Mouse (Mus musculus) embryonic facial prominence, embryonic 15.5 days (tissue): Measurements from ENCODE around the gene Kcna7. TPM values are rescaled to one million over a fixed set of nuclear protein-coding genes. Genes with fewer than 3 reads are reported as not detected.

Experiments
- ATAC-seq: fragments of 200-750 bp; cut with Nextera tagmentation; 2 replicates; pipeline ENCODE4 v1.8.0; 2017; ENCODE audit warnings: low read depth, moderate TSS enrichment; ENCODE audit not compliant: insufficient number of reproducible peaks, low FRiP score, low TSS enrichment
- H3K27ac ChIP-seq: fragments of 300-500 bp; sonication (generic); replicated peaks from 2 replicates; pipeline ENCODE4 v1.5.1; 2015; ENCODE audit warnings: mild to moderate bottlenecking, inconsistent platforms
- H3K27me3 ChIP-seq: fragments of 300-500 bp; sonication (generic); 2 replicates; pipeline ENCODE4 v1.6.1; 2015; ENCODE audit warnings: inconsistent platforms
- H3K36me3 ChIP-seq: fragments of 300-500 bp; sonication (generic); 2 replicates; pipeline ENCODE4 v1.6.1; 2015; ENCODE audit warnings: mild to moderate bottlenecking, inconsistent platforms
- H3K4me1 ChIP-seq: fragments of 300-500 bp; sonication (generic); 2 replicates; pipeline ENCODE4 v1.6.1; 2015; ENCODE audit warnings: inconsistent platforms
- H3K4me2 ChIP-seq: fragments of 300-500 bp; sonication (generic); replicated peaks from 2 replicates; pipeline ENCODE4 v1.6.1; 2015; ENCODE audit warnings: mild to moderate bottlenecking, inconsistent platforms
- H3K4me3 ChIP-seq: fragments of 300-500 bp; sonication (generic); replicated peaks from 2 replicates; pipeline ENCODE4 v1.5.1; 2015; ENCODE audit warnings: mild to moderate bottlenecking, inconsistent platforms
- H3K9ac ChIP-seq: fragments of 300-500 bp; sonication (generic); 2 replicates; pipeline ENCODE4 v1.6.1; 2015; ENCODE audit warnings: inconsistent platforms
- H3K9me3 ChIP-seq: fragments of 300-500 bp; sonication (generic); replicated peaks from 2 replicates; pipeline ENCODE4 v1.6.1; 2016; ENCODE audit warnings: inconsistent platforms
- WGBS: fragments of 180-500 bp; shearing (Covaris S2); methylation state at CpG from one replicate; pipeline ENCODE4 v1.1.7; 2015; 5-methylcytosine and 5-hydroxymethylcytosine counted together
- polyA plus RNA-seq: library from polyadenylated mRNA; unstranded; fragments of >200 nt; fragmentation: Nextera tagmentation; extraction: Ambion mirVana; gene quantifications from 2 replicates; pipeline ENCODE4 v1.2.1, GENCODE M21; 2015

The Kcna7 gene
- polyA plus RNA-seq, 1 experiment from 2014 or later, result 0.36 TPM

DNA sequence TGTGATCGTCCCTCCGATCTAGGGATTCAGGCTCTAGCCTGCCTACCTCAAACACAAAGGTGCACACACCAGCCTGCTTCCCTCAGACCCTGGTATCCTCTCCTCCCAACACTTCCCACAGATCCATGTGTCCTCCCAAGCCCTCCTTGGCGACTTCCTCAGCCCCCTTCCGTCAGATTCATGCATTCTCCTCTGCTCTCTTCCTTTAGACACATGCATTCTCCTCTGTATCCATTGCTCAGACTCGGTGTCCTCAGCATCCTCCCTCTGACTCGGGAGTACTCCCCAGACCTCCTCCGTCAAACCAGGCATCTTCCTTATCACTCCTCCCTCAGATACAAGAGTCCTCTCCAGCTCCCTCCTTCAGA, 28.4 kb downstream of the Kcna7 start:
- H3K27ac ChIP-seq, result peak overlapping the region; percentile 89
- H3K9me3 ChIP-seq, result no peaks in the 10 kb centered on the region
- under 1% methylated on average over 7 of the region's 7 CpGs for WGBS

DNA sequence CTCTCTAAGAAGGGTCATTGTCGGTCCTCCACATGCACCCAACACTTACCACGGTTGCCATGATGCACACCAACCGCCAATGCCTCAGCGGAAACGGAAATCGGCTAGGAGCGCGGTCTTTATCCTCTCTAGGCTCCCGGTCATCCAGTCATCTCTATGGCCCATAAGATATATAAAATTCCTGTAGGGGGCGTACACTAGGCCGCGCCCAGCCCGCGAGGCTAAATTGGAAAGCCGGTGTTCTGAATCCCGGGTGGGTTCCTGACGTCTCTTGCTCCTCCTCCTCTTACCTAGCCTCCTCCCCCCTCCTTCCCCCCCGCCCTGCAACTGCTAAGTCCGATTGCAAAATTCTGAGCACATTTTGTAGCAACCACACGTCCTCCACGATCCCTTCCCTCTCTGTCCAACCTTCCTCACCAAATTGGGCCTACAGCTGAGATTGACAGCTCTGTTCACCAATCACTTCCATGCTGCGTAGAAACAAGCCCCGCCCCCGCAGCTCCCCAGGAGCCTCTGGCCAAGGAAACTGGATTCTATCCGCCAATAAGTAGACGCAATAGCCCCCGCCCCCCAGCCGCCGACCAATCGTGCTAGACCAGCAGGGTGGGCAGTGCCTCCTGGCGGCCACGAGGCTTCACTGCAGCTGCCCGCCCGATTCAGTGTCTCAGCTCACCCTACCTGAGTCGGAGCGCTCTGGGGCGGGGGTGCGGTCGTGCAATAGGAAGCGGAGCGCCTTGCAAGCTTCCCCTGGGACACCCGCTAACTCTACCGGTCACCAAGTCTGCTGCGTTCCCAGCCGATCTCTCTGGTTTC, 29.0 kb downstream of the Kcna7 start, which contains the start of gene Gys1:
TSS of gene Gys1 (plus strand) at position 642 of the 813 bp plus-strand sequence.
- Histone ChIP-seq H3K9ac (peak within 1 kb of the TSS; percentile 91), H3K27me3 (no peaks in the 10 kb centered on the region), H3K4me3 (peak within 1 kb of the TSS; percentile 83), H3K4me2 (peak within 1 kb of the TSS; percentile 94), H3K36me3 (peaks cover 27% of the 10 kb centered on the region), H3K9me3 (no peaks in the 10 kb centered on the region), H3K4me1 (peaks cover 52% of the 10 kb centered on the region), H3K27ac (peak within 1 kb of the TSS; percentile 89)
- ATAC-seq, result peak; percentile 95
- 0% methylated on average over 45 of the region's 45 CpGs for WGBS

More for the DNA sequence above, 28.4 kb downstream of the Kcna7 start:
- H3K27me3 ChIP-seq, result no peaks in the 10 kb centered on the region
- no peak for ATAC-seq
- H3K4me1 ChIP-seq, result peaks cover 52% of the 10 kb centered on the region
- H3K36me3 ChIP-seq, result peaks cover 30% of the 10 kb centered on the region
- peak overlapping the region; percentile 91 for H3K9ac ChIP-seq
- H3K4me3 ChIP-seq, result peak overlapping the region; percentile 83
- peak overlapping the region; percentile 94 for H3K4me2 ChIP-seq

DNA sequence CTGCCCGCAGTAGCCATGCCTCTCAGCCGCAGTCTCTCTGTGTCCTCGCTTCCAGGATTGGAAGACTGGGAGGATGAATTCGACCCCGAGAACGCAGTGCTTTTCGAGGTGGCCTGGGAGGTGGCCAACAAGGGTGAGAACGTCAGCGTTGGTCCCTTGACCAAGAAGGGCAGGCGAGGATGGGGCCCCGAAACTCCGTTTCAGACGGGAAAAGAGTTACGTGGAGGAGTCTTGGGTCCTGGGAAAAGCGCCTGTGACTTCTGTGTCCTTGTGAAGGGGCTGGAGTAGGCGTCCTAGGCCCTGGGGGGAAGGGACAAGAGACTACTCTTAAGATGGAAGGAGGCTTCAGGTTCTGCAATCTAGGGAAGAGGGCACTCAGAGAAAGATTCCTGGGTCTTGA, 29.6 kb downstream of the Kcna7 start:
- Histone ChIP-seq H3K27me3 (no peaks in the 10 kb centered on the region), H3K27ac (peak overlapping the region; percentile 89), H3K4me3 (peak overlapping the region; percentile 83), H3K4me1 (peaks cover 50% of the 10 kb centered on the region), H3K4me2 (peak overlapping the region; percentile 94), H3K9ac (peak overlapping the region; percentile 72), H3K36me3 (peaks cover 28% of the 10 kb centered on the region), H3K9me3 (no peaks in the 10 kb centered on the region)
- 2% methylated on average over 16 of the region's 16 CpGs for WGBS
- ATAC-seq, result peak; percentile 1; the same call in 1 of the 2 replicates

DNA sequence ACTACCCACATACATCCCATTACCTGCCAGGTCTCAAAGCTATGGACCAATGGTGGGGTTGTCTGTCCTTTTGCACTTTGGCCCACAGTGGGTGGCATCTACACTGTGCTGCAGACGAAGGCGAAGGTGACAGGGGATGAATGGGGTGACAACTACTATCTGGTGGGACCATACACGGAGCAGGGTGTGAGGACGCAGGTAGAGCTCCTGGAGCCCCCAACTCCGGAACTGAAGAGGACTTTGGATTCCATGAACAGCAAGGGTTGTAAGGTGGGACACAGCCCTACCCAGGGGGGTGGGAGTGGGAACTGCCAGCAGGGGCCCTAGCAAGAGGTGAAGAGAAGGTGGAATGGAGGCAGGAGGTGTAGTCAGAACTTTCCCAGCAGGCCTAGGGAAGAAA, 31.0 kb downstream of the Kcna7 start:
- H3K9ac ChIP-seq, result no peak overlapping the region
- no peak overlapping the region for H3K4me3 ChIP-seq
- 0 out of 2 replicates have a peak overlapping the region, but pooled peaks have one; percentile 13 for H3K27ac ChIP-seq
- no peaks in the 10 kb centered on the region for H3K9me3 ChIP-seq
- ATAC-seq, result no peak
- H3K4me2 ChIP-seq, result no peak overlapping the region
- H3K4me1 ChIP-seq, result peaks cover 49% of the 10 kb centered on the region
- peaks cover 31% of the 10 kb centered on the region for H3K36me3 ChIP-seq
- WGBS, result 96% methylated on average over 5 of the region's 5 CpGs
- H3K27me3 ChIP-seq, result no peaks in the 10 kb centered on the region

DNA sequence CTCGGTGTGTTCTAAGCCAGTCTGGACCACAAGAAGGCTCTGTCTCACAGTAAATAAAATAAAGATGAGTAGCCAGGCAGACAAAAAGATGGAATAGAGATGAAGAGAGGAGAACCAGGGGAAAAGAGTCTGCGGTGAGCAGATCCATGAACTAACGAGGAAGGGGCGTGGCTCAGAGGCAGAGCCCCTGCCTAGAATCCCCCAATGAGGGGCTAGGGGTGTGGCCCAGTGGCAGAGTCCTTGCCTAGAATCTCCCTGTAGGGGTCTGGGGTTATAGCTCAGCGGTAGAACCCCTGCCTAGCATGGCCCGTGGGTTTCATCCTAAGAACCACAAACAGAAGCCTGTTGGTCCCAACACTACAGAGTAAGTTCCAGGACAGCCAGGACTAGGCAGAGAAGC, 31.6 kb downstream of the Kcna7 start:
- Histone ChIP-seq H3K4me1 (peaks cover 49% of the 10 kb centered on the region), H3K36me3 (peaks cover 30% of the 10 kb centered on the region), H3K9ac (no peak overlapping the region), H3K27me3 (no peaks in the 10 kb centered on the region), H3K27ac (no peak overlapping the region), H3K4me2 (peak overlapping the region; percentile 31), H3K4me3 (no peak overlapping the region), H3K9me3 (no peaks in the 10 kb centered on the region)
- 27% methylated on average over 6 of the region's 6 CpGs for WGBS
- no peak for ATAC-seq

DNA sequence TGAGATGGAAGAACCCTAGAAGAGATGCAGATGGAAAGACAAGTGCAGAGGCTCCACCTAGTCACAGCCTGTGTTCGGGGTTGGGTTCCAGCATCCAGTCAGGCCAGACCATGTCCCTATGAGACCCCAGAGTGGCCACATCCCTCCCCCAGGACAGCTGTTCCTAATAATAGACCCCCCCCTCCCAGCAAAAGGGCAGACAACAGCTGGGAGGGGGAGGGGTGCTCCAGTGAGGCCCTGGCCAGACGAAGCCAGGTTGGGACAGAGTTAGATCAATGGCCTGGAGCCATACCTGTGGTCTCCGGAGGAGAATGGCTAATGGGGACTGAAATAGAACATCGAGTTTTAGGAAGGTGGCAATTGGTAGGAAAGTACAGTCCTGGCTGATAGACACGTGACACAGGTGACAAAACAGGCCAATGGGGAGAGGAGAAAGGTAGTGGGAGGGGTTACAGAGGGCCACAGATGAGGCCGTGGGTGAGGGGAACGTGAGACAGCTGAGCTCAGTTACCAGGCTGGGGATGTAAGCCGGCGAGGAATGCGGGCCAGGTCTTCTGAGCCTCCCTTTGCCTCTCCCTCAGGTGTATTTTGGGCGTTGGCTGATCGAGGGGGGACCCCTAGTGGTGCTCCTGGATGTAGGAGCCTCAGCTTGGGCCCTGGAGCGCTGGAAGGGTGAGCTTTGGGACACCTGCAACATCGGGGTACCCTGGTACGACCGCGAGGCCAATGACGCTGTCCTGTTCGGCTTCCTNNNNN, 32.2 kb downstream of the Kcna7 start, which contains the start of gene Ruvbl2:
TSS of gene Ruvbl2 (minus strand) at position 576 of the 756 bp plus-strand sequence.
- Histone ChIP-seq H3K4me3 (0 out of 2 replicates have a peak within 1 kb of the TSS, but pooled peaks have one; percentile 2), H3K27me3 (no peaks in the 10 kb centered on the region), H3K9ac (no peak within 1 kb of the TSS), H3K9me3 (no peaks in the 10 kb centered on the region), H3K4me2 (peak within 1 kb of the TSS; percentile 31), H3K36me3 (peaks cover 31% of the 10 kb centered on the region), H3K27ac (no peak within 1 kb of the TSS; the same call in 1 of the 2 replicates), H3K4me1 (peaks cover 47% of the 10 kb centered on the region)
- 15% methylated on average over 19 of the region's 19 CpGs for WGBS
- no peak for ATAC-seq

DNA sequence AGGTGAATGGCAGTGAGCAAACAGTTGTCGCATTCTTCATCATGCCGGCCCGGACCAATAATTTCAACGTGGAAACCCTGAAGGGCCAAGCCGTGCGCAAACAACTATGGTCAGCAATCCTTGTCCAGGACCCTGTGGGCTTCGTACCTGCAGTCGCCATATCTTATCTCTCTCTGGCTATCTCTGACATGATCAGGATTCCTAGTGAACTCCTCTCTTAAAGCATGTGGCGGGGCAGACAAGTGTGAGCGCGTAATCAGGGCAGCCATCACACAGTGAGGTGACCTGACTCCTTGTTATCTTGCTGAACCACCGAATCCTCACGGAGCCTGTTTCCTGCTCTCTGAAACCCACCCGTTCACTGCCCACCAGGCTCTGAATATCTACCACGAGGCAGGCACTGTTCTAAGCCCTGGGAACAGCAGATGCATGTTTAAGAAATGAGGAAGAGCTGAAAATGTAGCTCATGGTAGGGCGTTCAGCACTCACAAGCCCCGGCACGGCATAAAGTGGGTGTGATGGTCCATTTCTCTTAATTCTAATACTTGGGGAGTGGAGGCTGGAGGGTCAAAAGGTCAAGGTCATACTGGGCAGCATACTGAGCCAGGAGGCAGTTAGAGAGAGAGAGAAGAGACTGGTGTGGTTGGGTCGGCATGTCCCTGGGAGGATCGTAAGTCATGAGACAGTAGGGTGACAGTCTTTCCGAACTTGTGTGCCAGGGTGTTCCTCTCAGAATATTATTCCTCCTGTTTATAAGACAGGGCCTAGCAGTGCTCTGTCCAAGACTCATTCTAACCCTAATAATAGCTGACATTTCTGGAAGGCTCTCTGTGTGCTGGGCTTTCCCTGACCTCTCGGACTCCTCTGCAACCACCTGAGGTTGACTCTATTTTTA, 38.3 kb downstream of the Kcna7 start:
- Histone ChIP-seq H3K27me3 (no peaks in the 10 kb centered on the region), H3K4me1 (no peaks in the 10 kb centered on the region), H3K9ac (no peak overlapping the region), H3K27ac (no peak overlapping the region), H3K4me2 (no peak overlapping the region), H3K9me3 (no peaks in the 10 kb centered on the region), H3K36me3 (peaks cover 73% of the 10 kb centered on the region), H3K4me3 (no peak overlapping the region)
- WGBS, result 85% methylated on average over 22 of the region's 22 CpGs
- no peak for ATAC-seq

DNA sequence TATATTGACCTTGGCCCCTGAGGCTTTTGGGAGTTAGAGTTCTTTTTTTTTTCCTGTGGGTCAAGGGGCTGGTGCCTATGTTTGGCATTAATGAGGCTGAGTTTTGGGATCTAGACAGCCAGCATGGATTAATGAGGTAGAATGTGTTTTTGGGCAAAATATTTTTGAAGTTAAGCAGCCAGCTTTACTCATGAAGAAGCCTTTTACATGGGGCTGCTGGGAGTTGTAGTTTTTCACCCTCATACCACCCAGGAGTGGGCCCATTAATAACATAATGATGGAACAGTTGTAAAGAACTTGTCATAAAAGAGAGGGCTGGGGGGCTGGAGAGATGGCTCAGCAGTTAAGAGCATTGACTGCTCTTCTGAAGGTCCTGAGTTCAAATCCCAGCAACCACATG, 41.1 kb downstream of the Kcna7 start:
- H3K36me3 ChIP-seq, result peaks cover 61% of the 10 kb centered on the region

DNA sequence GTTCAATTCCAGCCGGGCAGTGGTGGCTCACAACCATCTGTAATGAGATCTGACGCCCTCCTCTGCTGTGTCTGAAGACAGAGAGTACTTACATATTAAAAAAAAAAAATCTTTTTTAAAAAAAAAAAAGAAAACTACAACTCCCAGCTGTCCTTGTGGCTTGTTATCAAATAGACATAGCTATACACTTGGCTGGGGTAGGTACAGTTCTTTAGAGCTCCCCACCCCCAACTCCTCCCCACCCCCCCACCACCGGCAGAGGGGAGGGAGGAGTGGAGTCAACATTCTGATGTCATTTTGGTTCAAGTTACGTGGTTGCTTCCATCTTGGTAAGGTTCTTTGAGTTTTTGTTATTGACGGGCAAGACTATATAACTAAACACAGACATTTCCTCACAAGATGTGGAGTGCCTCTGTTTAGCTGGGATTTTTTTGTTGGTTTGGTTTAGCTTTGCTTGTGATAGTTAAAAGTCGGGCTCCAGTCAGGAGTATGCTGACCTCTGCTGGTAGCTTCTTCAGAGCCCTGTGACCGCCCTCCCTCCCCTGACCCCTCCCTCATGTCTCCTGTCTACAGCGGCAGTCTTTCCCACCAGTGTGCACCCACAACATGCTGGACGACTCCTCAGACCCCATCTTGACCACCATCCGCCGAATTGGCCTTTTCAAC, 42.0 kb downstream of the Kcna7 start:
- H3K36me3 ChIP-seq, result peaks cover 63% of the 10 kb centered on the region
- no peak for ATAC-seq
- no peaks in the 10 kb centered on the region for H3K27me3 ChIP-seq
- no peak overlapping the region for H3K27ac ChIP-seq
- H3K4me2 ChIP-seq, result no peak overlapping the region
- 33% methylated on average over 11 of the region's 11 CpGs for WGBS
- no peaks in the 10 kb centered on the region for H3K9me3 ChIP-seq
- no peaks in the 10 kb centered on the region for H3K4me1 ChIP-seq
- no peak overlapping the region for H3K9ac ChIP-seq
- H3K4me3 ChIP-seq, result no peak overlapping the region

More for the DNA sequence above, 41.1 kb downstream of the Kcna7 start:
- Histone ChIP-seq H3K4me1 (no peaks in the 10 kb centered on the region), H3K9me3 (no peaks in the 10 kb centered on the region), H3K4me3 (no peak overlapping the region), H3K27me3 (no peaks in the 10 kb centered on the region), H3K27ac (no peak overlapping the region), H3K9ac (no peak overlapping the region), H3K4me2 (no peak overlapping the region)
- ATAC-seq, result no peak

DNA sequence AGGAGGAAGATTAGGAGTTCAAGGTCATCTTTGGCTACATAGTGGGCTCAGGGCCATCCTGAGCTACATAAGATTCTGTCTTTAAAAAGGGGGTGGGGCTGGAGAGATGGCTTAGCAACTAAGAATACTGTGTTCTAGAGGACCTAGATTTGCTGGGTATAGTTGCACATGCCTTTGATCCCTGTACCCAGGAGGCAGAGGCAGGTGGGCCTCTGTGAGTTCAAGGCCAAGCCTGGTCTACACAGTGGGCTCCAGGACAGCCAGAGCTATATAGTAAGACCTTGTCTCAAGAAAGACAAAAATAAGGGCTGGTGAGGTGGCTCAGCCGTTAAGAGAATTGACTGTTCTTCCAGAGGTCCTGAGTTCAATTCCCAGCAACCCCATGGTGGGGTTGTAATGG, 44.5 kb downstream of the Kcna7 start:
- Histone ChIP-seq H3K9me3 (no peaks in the 10 kb centered on the region), H3K36me3 (peaks cover 57% of the 10 kb centered on the region), H3K27me3 (no peaks in the 10 kb centered on the region), H3K4me2 (no peak overlapping the region), H3K27ac (no peak overlapping the region), H3K4me3 (no peak overlapping the region), H3K9ac (no peak overlapping the region), H3K4me1 (no peaks in the 10 kb centered on the region)
- ATAC-seq, result no peak
- 87% methylated on average over 1 of the region's 1 CpGs for WGBS
